Mouse (Mus musculus): ENCODE measurements at regions not wholly inside any gene's neighbourhood (a gene's known extent, or its start where the extent isn't known, plus 50 kb on each side); places are given as distances from the start of the nearest gene placed in this dataset.
A peak's percentile ranks its signal among the peaks of the same experiment; 100 is the strongest.
"Not testable (repeated sequence)": the region's sequence is repeated elsewhere in the genome, so short reads cannot be mapped to it uniquely, and the experiment has no call there.

DNA sequence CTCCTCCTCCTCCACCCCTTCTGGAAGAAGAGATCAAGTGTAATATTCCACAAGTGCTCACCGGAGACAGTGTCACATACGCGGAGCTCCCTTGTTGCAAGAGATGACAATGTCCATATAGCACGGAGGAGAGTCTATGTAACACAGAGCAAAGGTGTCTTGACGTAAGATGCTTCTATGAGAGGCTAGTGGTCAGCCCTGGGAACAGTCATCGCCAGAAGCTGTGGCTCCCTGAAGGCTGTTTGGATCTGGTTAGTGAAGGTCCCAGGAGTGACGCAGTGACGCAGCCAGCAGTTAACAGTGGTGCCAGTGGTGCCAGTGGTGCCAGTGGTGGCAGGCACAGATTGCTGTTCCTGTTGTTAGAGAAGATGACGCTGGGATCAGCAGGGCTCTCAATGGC is 66.9 kb downstream of the Twistnb start:
- intact Hi-C loops (cut with DNase I) = no loop called here
- DNase-seq (ENCODE audit: low spot score in 2 of 2) = no peak

DNA sequence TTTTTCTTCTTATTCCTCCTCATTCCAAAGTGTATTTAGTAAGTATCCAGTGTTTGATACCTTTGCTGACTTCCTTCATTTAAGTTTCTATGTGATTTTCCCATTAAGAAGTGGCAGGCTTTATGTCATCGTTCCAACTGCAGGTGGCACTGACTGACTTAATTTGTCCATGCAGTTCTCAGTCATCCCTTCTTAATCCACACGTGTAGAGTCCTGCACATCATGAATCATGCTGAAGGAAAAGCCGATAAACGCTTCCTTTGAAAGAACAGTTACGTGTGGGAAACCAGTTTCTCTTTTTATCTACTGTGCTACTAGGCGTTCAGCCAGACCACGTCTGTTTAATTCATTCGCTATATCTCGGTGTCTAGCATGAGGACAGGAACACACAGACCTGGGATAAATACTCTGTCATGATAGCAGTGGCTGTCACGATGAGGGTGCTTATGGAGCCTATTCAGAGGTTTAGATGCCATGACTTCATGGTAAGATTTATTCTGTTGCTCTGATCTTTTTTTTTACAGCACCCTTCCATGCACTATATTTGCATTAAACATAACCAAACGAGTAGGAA is 68.0 kb downstream of the Twistnb start:
- peak; percentile 5 to 7 for DNase-seq (ENCODE audit: low spot score in 2 of 2)
- intact Hi-C loops (cut with DNase I) = no loop called here

DNA sequence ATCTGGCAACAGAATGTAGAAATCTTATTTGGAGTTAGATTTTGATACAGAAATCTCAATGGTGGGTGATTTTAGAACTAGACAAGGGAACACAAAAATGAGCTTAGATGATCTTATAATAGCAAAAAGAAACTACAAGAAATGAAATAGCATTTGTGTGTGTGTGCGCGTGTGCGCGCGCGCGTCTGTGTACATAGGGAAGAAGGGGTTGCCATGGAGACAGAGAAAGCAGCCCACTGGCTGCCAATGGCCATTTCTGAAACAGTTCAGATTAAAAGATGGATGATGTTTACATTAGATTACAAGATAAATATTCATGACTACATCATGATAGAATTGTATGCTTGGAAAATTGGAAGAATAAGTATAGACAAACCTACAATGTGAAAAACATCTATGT is 112.1 kb downstream of the Twistnb start:
- intact Hi-C loops (cut with DNase I) = no loop called here
- peak in 1 of 2 experiments; percentile 8 for DNase-seq (ENCODE audit: low spot score in 2 of 2)

DNA sequence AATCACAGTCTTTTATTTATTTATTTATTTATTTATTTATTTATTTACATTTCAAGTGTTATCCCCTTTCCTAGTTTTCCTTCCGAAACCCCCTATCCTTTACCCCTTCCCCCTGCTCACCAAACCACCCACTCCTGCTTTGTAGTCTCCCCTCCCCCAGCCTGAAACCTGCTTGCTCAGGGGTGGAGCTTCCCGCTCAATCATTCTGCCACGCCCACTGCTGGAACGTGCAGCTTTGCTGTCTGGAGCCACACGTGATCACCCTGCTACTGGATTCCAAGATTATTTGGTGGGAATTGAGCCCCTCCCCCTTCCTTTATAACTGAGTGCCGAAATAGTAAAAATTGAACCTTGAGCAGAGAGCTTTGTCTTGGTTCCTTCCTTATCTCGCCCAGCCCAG is 122.2 kb downstream of the Twistnb start:
- intact Hi-C loops (cut with DNase I); DNase-seq (ENCODE audit: low spot score in 2 of 2): not testable (repeated sequence)

DNA sequence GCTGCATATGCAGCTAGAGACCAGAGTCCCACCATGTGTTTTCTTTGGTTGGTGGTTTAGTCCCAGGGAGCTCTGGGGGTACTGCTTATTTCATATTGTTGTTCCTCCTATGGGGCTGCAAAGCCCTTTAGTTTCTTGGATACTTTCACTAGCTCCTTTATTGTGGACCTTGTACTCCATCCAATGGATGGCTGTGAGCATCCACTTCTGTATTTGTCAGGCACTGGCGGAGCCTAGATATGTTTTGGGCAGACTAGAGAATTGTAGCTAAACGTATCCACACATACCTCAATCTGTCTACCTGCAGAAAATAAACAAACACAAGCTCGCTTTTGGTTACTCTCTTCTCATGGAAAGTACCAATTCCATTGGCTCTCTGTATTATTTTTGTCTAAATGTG is 122.8 kb downstream of the Twistnb start:
- intact Hi-C loops (cut with DNase I) = no loop called here
- DNase-seq (ENCODE audit: low spot score in 2 of 2) = no peak

DNA sequence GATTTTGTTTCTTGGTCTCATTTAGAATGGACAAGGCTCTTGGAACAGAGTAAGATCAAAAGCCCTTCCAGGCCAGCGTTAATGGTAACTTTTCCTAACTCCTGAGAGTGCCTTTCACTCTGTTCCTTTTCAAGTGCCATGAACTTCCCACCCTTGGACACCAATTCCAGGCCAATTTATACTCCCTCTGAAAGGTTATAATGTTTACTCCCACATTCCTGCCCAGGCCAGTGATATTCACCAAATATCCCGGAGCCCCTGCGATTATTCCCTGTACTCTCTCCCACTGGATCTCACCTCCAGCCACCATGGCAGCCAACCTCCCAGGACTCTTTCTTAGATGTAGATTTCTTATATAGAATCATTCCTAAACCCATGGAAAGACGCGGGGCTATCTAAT is 123.2 kb downstream of the Twistnb start:
- no peak for DNase-seq (ENCODE audit: low spot score in 2 of 2)
- intact Hi-C loops (cut with DNase I) = no loop called here

DNA sequence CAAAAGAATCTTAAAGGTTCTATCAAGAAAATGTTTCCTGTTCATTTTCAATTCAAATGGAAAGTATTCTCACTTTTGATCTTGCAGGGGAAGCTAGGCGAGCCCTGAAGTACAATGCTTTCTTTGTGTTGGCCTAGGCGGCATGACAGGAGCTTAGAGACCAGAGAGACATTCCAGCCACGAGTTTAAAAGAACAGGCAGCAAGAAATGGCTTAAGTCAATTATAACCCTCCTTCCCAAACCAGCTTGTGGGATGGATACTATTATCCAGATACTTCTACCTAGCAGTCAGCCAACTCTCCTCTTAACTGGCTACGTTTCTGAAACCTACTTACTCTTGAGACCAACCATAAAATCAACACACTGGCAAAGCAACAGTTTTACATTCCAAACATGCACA is 124.3 kb downstream of the Twistnb start:
- DNase-seq (ENCODE audit: low spot score in 2 of 2) = no peak
- intact Hi-C loops (cut with DNase I) = no loop called here

DNA sequence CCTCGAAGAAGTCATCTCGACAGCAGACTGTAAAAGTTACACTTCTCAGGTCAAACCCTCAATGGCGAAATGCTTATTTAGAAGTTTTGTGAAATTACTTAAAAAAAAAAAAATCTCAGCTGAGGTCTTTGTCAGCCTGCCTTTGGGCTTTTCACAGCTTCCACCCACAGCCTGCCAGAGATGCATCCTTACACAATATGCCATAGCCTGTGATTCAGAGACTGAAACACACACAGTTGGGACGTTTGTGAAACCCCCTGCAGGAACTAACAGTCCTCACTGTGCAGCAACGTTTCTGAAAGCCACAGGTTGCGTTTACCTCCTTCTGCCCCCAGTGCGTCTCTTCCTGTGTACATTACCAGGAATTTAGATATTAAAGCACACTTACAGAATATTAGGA is 131.7 kb downstream of the Twistnb start:
- intact Hi-C loops (cut with DNase I) = no loop called here
- no peak for DNase-seq (ENCODE audit: low spot score in 2 of 2)

DNA sequence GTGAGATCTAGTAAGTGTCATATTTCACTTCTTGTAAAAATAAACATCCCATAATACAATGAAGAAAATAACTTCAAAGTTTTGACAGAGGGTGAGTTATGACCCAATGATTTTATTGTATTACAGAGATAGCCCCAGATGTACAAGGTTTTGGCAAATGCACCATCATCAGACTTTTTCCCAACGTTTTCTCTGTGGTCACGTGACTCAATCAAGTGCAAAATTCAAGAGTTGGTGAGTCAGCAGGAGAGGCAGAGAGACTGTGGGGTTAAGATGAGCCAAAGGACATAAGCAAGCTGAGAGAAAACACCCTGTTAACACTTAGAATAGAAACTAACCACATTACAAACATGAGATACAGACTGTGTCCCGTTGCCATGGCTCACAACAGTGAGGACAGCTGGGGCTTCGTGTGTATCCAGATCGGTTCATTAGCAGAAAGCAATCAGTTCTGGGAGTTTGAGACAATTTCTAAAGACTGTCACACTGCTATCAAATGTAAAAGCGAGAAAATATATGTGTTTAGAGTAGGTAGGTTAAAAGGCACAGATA is 148.5 kb downstream of the Twistnb start:
- no peak for DNase-seq (ENCODE audit: low spot score in 2 of 2)
- intact Hi-C loops (cut with DNase I) = no loop called here

DNA sequence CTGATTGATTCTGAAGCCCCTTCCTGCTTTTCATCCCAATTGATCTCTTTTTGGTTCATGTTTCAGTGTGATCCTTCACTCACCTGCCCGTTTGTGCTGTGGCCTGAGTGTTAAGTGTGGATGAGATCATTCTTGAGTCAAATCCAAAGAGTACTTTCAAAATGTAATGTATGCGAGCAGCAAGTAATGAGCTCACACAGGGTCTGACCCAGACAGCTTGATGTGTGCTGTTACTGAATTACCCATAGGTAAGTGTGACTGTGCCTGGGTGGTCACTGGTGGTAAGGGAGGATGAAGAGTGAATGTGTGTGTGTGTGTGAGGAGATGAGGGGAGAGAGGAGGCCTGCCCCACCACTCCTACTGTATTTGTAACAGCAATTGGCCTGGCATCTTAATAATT is 151.4 kb downstream of the Twistnb start:
- DNase-seq (ENCODE audit: low spot score in 2 of 2) = no peak

DNA sequence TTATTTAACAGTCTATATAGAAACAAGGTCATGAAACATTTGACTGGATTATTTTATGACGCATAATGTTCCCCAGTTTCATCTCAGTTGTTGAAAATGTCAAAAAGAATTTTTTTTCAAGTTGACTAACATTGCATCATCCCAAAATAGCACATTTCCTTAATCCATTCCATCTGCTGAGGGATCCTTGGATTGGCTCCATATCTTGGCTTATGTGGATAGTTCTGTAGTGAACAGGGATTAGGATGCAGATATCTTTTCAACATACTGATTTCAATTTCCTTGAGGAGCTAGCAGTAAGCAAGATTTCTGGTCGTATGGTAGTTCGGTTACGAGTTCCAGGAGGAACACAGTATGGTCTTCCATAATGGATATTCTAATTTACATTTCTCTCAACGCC is 161.6 kb downstream of the Twistnb start:
- DNase-seq (ENCODE audit: low spot score in 2 of 2) = no peak
- intact Hi-C loops (cut with DNase I) = no loop called here

More for the DNA sequence above, 151.4 kb downstream of the Twistnb start:
- intact Hi-C loops (cut with DNase I) = no loop called here

DNA sequence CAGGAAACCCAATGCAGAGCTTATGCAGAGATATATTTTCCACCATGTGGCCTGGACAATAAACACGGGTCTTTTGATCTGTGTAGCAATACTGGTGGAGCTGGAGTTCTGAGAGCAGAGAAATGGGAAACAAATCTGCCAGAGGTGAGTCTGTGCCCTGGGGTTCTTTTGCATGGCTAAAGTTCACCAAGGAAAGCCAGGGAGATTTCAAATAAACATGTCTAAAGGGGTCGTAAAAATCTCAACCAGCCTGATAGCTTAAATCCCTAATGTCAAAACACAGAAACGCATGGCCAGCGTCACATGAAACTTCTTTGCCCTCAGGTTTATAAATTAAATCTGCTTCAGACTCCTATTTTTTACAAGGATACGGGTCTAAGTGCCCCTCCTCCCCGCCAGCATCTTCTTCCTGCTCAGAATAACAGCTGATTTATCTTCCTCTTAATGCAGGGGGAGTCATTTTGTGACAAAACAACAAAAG is 163.0 kb downstream of the Twistnb start:
- intact Hi-C loops (cut with DNase I) = no loop called here
- no peak for DNase-seq (ENCODE audit: low spot score in 2 of 2)

DNA sequence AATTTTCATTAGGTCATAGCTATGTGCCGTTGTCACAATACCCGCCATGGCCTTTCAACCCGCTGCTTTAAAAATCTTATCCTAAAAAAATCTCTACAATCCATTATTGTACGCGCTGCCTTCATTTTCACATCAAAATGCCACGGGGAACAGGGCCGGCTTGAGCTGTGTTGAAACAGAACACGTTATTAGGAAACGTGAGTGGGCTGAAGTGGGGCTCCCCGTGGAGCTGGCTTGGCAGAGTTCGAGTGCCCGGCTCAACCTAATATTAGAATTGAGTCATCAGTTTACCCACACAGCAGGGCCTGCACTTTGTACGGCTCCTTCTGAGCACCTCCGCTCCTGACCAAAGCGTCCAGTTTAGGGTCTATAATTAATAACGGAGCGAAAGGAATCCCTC is 163.5 kb downstream of the Twistnb start:
- intact Hi-C loops (cut with DNase I) = no loop called here
- no peak for DNase-seq (ENCODE audit: low spot score in 2 of 2)

DNA sequence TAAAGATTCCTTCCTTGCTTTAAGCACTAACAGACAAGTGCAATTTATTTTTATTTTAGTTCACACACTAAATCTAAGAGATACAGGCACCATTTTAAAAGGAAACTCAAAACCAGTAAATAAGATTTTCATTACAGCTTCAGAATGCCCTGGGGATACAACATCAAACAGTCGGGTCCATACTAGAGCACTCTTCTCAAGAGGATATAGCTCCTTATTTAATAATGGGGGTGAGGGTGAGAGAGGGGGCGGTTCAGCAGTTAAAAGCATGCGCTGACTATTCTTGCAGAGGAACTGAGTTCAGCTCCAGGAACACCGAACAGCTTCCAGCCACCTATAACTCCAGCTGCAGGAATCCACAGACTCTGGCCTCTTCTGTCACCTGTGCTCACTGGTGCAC is 164.2 kb downstream of the Twistnb start:
- no peak for DNase-seq (ENCODE audit: low spot score in 2 of 2)
- intact Hi-C loops (cut with DNase I) = no loop called here

DNA sequence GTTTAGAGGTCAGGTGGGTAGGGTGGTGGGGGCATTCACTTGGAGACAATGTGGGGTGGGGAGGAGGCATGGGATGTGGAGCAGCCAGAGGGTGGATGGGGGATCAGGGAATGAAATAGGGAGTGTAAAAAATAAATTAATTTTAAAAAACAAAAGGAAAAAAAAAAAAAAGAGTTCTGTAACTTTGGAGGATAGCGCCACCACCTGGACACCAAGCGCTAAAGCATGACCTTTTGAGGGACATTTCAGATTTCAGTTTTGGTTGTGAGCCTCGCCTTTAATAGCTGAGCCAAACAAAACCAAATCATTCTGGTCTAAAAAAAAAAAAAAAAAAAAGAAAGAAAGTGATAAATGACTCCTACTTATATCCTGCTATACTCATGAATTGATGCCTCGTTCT is 176.0 kb downstream of the Twistnb start:
- DNase-seq (ENCODE audit: low spot score in 2 of 2) = no peak
- intact Hi-C loops (cut with DNase I) = loop anchor here (10.0 kb wide), 1 partner anchor 1049 kb away; no protein-coding TSS in a partner anchor

DNA sequence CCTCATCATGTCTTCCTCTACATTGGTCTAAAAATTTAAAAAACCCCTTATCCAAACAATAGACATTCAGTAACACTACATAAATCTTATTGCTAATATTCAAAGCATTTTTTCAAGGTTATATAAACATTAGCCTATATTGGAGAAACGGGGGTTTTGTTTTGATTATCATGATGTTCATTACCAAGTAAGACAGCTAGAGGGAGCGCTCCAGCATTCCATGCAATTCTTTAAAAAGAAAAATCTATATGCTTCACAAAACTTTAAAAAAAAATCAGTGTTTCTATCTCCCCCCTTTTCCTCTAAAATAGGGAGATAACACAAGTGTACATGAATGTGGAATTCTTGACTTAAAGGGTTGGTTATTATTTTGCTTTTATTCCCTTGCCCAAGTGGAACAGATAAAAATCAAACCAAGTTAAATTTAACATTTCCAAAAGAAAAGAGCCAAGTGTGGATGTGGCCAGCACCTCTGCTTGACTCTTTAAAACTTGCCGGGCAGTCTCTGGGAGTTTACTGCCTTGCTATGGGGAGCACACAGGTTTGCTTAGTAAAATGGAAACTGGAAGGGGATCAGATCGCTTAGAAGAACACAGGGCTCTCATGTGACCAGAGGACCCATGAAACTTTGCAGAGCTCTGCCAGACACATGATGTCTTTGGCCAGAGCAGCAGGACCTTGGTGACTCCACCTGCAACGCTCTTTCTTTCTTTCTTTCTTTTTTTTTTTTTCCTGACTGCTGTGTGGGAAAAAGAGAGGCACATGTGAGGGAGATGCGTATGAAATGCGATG is 178.6 kb downstream of the Twistnb start:
- no peak for DNase-seq (ENCODE audit: low spot score in 2 of 2)
- intact Hi-C loops (cut with DNase I) = loop anchor here (10.0 kb wide), 1 partner anchor 1047 kb away; no protein-coding TSS in a partner anchor

DNA sequence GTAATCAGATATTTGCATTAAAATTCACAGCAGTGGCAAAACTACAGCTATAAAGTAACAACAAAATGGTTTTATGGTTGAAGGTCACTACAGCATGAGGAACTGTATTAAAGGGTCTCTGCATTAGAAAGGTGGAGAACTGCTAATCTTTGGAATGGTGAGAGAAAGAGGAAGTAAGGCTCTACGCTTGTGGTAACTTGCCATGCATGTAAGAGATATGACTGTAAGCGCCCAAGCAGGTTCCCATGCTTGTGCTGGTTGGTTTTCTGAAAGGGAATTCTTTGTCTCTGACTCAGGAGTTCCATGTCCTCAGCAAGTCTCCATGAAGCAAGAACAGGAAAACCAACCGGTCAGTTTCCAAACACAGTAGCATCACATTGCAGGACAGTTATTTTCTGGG is 182.9 kb downstream of the Twistnb start:
- intact Hi-C loops (cut with DNase I) = no loop called here
- DNase-seq (ENCODE audit: low spot score in 2 of 2) = no peak

DNA sequence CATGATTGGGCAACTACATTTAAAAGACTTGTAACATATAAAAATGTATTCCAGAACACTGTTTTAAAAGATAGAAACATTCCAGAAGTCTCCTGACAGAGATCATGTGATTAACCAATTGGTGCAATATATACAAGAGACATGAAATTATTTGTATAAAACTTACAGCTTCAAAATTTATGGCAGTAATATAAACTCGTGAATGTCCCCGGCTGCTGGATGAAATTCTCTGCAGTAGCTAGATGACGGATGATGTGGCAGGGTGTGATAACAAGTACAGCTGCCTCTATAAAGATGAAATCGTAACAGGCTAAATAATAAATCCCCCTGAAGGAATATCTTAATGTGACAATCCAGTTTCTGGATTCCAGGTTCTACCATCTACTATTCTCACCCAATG is 191.0 kb downstream of the Twistnb start:
- intact Hi-C loops (cut with DNase I) = no loop called here
- no peak for DNase-seq (ENCODE audit: low spot score in 2 of 2)

DNA sequence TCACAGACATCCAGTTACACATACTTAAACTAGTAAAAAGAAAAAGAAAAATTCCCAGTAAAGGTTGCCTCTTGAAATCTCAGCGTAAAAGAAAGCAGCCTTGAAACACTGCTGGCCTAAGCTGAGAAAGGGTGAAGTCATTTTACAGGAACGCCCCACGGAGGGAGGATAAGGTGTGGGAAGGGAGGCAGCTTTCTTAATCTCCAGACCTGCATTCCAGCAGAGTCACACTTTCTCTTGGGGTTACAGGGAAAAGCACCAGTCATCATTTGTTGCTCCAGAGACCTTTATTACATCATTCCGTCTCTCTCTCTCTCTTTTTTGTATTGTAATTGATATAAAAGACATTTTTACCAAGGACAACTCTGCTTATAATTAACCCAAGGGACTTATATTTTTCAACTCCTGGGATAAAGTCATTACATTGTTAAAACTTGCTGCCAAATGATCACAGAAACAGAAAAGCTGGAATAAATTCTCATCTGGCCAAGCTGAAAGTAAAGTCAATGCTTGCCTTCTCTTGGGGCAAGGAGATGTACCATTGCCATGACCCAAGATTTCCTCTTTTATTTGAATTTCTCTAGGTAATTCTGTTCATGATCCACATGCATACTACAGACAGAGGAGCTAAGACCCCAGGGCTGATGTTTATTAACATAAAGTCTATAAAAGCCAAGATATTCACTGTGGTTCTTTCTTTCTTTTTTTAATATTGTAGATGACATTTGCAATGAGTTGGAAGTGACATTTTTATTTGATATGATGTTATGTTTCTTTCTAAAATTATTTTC is 196.9 kb downstream of the Twistnb start:
- intact Hi-C loops (cut with DNase I) = no loop called here
- DNase-seq (ENCODE audit: low spot score in 2 of 2) = no peak

DNA sequence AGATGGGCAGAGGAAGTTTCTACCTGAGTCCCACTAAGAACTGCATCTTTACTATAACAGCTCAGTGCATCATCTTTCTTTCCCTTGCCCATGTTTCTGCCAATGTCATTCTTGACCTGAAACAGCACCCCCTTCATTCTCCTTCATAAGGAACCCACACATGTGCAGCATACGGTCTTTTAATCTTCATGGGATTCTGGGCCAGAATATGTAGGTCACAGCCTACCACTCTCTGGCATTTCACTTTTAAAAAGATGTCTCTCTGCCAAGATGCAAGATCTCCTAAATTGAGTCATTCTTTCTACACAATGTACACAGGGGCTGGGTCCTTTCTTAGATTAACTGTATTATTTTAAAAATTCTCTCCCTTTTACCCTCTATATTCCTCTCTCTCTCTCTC is 223.2 kb downstream of the Twistnb start:
- no peak for DNase-seq (ENCODE audit: low spot score in 2 of 2)
- intact Hi-C loops (cut with DNase I) = no loop called here

Measured in left cerebral cortex, postnatal 36 days (tissue).